Mouse (Mus musculus) left cerebral cortex, adult 9 months (tissue): ENCODE results near the gene Gm28035.

ENCODE experiments used
- DNase-seq, 2 experiments: peaks; one replicate each; pipeline ENCODE4 v3.0.0; 2022; ENCODE audit warnings: low spot score in 2 of 2

Gm28035 gene

DNA sequence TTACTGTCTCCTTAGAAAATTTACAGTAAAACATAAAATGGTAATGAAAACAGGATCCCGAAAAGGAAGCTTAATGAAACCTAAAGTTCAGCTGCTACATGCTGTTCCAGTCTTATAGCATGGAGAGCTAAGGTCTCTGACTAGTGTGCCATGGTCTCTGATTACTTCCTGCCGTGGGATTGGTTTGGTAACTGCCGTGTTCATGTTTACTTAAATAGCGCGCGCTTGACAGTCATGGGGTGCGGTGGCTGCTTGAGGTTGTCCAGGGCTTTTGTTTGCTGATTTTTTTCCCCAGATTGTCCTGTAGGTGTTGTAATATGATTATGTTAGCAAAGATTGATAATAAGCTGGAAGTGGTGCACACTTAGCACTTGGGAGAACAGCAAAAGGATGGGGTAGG, 65.7 kb downstream of the Gm28035 start:
- no peak for DNase-seq

DNA sequence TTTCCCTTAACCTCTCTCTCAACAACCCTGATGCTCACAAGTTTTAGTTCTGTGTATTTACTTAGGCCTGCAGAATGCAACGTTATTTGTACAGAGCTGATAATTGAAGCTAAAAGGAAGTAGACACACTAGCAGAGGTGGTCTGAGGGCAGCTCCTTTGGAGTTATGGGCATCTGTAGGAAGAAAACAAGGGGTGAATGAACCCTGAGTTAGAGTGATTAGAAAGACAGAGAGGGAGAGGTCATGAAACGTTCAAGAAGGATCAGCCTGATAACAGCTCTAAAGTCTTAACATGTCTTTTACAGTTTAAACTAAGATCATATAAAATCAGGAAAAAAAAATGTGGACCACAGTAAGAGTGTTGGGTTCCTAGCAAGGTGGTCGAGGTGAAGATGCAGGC, 69.0 kb downstream of the Gm28035 start:
- no peak for DNase-seq

DNA sequence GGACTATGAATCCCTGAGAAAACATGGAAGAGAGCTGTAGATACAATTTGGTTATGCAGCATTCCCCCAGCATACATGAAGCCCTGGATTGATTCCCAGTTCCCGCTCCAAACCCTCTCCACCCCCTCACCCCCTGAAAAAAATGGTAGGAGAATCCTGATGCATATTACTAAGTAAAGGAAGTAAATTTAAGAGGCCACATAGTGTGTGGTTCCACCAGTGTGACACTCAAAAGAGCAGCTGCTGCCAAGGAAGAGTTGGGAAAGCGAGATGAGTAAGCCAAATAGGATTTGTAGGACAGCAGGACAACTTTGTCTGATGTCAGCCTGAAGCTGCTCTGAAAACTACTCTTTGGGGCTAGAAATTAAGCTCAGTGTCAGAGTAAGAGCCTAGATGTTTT, 71.1 kb downstream of the Gm28035 start:
- DNase-seq, result peak in 1 of 2 experiments; percentile 18

DNA sequence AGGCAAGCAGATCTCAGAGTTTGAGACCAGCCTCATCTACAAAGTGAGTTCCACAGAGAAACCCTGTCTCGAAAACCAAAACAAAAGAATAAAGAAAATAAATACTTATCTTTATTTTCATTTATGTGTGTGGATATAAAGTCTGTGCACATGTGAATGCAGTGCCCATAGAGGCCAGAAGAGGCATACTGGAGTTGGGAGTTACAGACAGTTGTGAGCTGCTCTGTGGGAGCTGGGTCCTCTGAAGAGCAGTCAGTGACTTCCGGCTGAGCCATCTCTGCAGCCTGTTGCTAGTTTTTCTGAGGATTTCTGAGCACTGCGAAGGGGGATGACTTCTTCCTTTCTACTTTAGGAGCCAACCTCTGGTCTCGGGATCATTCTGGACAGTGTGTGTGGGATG, 75.8 kb downstream of the Gm28035 start:
- DNase-seq, result no peak

DNA sequence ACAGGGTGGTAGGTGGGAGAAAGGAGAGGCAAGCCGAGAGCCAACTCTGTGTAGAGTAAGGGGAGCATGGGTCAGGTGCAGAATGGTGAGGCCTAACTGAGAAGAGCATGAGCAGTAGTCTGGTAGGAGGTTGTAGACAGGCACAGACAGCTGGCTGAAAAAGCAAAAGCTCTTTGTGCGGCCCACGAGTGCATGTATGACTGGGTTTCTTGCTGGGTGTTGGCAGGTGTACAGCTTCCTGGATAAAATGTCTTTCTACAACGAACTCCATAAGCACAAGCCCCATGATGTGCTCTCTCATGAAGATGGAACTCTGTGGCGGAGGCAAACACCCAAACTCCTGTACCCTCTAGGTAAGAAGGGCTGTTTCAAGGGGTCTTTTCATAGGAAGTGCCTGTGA, 76.6 kb downstream of the Gm28035 start:
- DNase-seq, result peak in 1 of 2 experiments; percentile 21

DNA sequence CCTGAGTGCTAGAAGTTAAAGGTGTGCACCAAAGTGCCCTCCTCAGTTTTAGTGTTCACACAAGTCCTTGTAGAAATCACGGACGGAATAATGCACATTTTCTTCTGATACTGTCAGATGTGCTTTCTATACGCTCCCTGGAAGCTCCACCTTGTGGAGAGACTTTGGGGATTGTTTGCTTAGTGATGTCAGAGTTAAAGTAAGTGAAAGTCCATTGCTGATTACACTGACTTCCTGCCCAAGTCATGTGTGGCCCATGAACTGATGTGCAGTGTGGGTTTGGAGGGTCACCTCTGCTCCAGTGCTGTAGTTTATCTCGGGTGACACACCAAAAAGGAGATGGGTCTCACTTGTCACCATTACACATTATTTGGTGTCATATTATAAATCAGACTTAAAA, 78.9 kb downstream of the Gm28035 start:
- DNase-seq, result no peak

DNA sequence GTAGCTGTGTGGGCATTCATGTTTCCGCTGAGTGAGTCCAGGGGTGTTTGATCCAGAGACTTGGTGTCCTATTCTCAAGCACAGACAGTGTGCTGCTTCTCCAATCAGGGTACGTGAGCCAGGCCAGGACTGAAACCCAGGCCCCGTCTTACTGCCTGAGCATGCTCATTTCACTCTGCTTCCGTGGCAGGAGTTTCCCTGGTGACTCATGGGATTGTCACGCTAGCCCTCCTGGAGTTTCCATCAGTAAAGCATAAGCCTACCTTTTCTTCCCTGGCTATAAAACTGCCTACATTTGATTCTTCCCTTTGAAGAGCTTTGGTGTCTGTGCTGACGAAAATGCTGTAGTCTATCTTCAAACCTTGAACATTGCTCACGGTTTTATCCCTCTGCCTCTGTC, 82.7 kb downstream of the Gm28035 start:
- DNase-seq, result no peak

DNA sequence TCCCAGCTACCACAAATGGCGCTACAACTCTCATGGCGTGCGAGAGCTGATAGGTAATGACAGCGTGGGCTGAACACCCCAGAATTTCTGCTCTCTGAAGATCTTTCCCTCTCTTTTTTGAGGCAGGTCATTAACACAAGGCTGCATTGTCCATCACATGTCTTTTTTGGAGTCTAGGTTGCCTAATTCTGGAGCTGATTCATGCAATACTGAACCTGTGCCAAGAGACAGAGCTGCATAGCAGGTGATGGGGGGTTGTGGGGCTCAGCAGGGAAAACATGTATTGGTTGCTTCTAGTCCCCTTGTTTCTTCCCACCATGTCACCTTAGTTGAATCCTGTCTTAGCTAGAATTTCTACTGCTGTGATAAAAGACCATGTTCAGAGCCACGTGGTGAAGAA, 84.9 kb downstream of the Gm28035 start:
- DNase-seq, result no peak

DNA sequence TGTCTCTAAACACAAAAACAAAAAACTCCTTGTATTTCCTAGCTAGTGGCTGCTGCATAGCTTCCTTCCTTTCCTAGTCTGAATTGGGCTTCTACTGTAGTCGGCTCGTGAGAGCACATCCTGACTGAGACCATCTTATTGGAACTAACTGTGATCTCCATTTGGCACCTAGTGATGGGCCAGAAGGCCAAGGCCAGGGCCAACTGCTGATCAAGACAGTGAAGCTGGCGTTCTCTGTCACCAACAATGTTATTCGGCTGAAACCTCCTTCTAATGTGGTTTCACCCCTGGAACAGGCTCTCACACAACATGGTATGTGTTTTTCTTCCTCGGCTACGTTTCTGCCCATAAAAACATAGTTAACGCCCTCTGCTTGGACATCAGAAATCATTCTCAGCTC, 86.9 kb downstream of the Gm28035 start:
- DNase-seq, result no peak

DNA sequence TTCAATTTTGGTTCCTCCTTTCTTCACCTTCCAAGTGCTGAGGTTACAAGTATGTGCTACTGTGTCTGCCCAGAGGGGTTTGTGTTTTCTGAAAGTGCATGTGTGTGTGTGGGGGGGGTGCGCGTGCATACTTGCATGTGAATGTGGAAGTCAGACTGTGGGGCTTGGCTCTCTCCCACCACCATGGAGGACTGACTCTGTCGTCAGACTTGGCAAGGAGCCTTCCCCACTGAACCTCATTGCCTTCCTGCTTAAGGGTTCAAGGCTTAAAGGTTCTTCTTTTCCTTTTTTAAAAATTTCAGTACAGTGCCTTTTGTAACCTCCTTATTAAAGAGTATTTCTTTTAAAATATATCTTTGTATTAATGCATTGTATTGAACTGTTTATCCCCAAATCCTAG, 88.4 kb downstream of the Gm28035 start:
- no peak for DNase-seq
